Mouse (Mus musculus): ENCODE measurements around the gene Cfap126. TPM values are rescaled to one million over a fixed set of nuclear protein-coding genes. Genes with fewer than 3 reads are reported as not detected.

Cfap126 gene
- polyA plus RNA-seq, 1 experiment from 2014 or later, result 1.9 TPM

DNA sequence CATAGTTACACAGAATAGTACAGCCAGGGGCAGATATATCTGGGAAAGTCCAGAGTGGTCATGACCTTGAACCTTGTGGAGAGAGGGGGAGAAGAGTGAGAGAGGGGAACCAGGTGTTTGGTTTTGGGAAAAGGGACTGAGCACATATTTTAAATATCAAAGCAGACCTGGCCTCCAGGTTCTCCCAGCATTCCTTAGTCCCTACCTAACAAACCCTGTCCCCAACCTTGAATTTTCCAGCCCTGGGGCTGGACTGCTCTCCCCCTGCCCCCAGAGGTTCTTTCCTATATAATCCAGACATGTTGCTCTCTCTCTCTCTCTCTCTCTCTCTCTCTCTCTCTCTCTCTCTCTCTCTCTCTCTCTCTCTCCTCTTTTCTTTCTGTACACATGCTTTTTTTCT is 16.6 kb upstream of the Cfap126 start:
- Histone ChIP-seq H3K4me2 (replicated peaks; ENCODE audit: low read depth) (no peak overlapping the region), H3K9me3 (ENCODE audit: control insufficient read depth) (no peaks in the 10 kb centered on the region), H3K36me3 (ENCODE audit: control insufficient read depth, insufficient read depth) (no peaks in the 10 kb centered on the region), H3K4me1 (replicated peaks; ENCODE audit: control insufficient read depth, insufficient read depth, low read length) (no peaks in the 10 kb centered on the region), H3K9ac (ENCODE audit: low read depth, low read length) (no peak overlapping the region), H3K4me3 (ENCODE audit: low read depth, low read length) (no peak overlapping the region), H3K27me3 (replicated peaks; ENCODE audit: control insufficient read depth, insufficient read depth, low read length) (no peaks in the 10 kb centered on the region), H3K27ac (ENCODE audit: low read depth, low read length) (no peak overlapping the region)
- no peak for ATAC-seq
- TF ChIP-seq CTCF (IDR thresholded peaks at IDR 0.05; ENCODE audit: low read depth), result no peak

DNA sequence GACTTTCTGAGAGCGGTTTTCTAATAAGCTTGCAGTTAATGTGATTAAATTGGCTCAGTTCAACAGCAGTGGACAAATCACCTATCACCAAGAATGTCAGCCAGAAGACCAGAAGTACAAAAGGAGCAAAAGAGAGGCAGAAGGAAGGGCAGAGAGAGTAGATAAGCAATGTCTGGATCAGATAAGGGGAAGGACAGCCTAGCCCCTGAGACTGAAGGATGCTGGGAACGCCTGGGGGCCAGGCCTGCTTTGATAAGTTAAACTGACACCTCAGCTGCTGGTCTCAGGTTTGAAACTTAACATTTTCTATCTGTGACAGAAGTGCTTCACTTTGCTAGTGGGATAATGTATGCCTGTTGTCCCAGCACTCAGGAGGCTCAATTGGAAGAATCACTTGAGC is 16.1 kb upstream of the Cfap126 start:
- H3K9me3 ChIP-seq (ENCODE audit: control insufficient read depth), result no peaks in the 10 kb centered on the region
- no peak overlapping the region for H3K27ac ChIP-seq (ENCODE audit: low read depth, low read length)
- no peak for TF ChIP-seq CTCF (IDR thresholded peaks at IDR 0.05; ENCODE audit: low read depth)
- no peaks in the 10 kb centered on the region for H3K4me1 ChIP-seq (replicated peaks; ENCODE audit: control insufficient read depth, insufficient read depth, low read length)
- no peak overlapping the region for H3K9ac ChIP-seq (ENCODE audit: low read depth, low read length)
- H3K4me3 ChIP-seq (ENCODE audit: low read depth, low read length), result no peak overlapping the region
- no peak for ATAC-seq
- H3K4me2 ChIP-seq (replicated peaks; ENCODE audit: low read depth), result no peak overlapping the region
- WGBS, result 37% methylated on average over 2 of the region's 2 CpGs
- H3K36me3 ChIP-seq (ENCODE audit: control insufficient read depth, insufficient read depth), result no peaks in the 10 kb centered on the region
- no peaks in the 10 kb centered on the region for H3K27me3 ChIP-seq (replicated peaks; ENCODE audit: control insufficient read depth, insufficient read depth, low read length)

GRCm38 (mm10) chr1:171101033-171101432 is 12.7 kb upstream of the Cfap126 start:
- Histone ChIP-seq H3K4me1 (replicated peaks; ENCODE audit: control insufficient read depth, insufficient read depth, low read length) (no peaks in the 10 kb centered on the region), H3K27me3 (replicated peaks; ENCODE audit: control insufficient read depth, insufficient read depth, low read length) (no peaks in the 10 kb centered on the region), H3K27ac (ENCODE audit: low read depth, low read length) (no peak overlapping the region), H3K4me3 (ENCODE audit: low read depth, low read length) (no peak overlapping the region), H3K4me2 (replicated peaks; ENCODE audit: low read depth) (no peak overlapping the region), H3K9me3 (ENCODE audit: control insufficient read depth) (no peaks in the 10 kb centered on the region), H3K36me3 (ENCODE audit: control insufficient read depth, insufficient read depth) (no peaks in the 10 kb centered on the region), H3K9ac (ENCODE audit: low read depth, low read length) (no peak overlapping the region)
- no peak for TF ChIP-seq CTCF (IDR thresholded peaks at IDR 0.05; ENCODE audit: low read depth)
- ATAC-seq, result no peak
- WGBS, result 63% methylated on average over 2 of the region's 2 CpGs

- H3K4me1 ChIP-seq (replicated peaks; ENCODE audit: control insufficient read depth, insufficient read depth, low read length), result no peaks in the 10 kb centered on the region
- under 1% methylated on average over 40 of the region's 40 CpGs for WGBS
- no peaks in the 10 kb centered on the region for H3K9me3 ChIP-seq (ENCODE audit: control insufficient read depth)
- ATAC-seq, result peak; percentile 80
- H3K27ac ChIP-seq (ENCODE audit: low read depth, low read length), result peak overlapping the region; percentile 50; the same call in 1 of the 2 replicates
- no peaks in the 10 kb centered on the region for H3K27me3 ChIP-seq (replicated peaks; ENCODE audit: control insufficient read depth, insufficient read depth, low read length)
- H3K4me2 ChIP-seq (replicated peaks; ENCODE audit: low read depth), result peak overlapping the region; percentile 74
- H3K4me3 ChIP-seq (ENCODE audit: low read depth, low read length), result peak overlapping the region; percentile 65
- H3K36me3 ChIP-seq (ENCODE audit: control insufficient read depth, insufficient read depth), result no peaks in the 10 kb centered on the region
- TF ChIP-seq CTCF (IDR thresholded peaks at IDR 0.05; ENCODE audit: low read depth), result peak; percentile 59
- H3K9ac ChIP-seq (ENCODE audit: low read depth, low read length), result peak overlapping the region; percentile 51
Measured at GRCm38 (mm10) chr1:171101733-171102546, 11.8 kb upstream of the Cfap126 start.

GRCm38 (mm10) chr1:171102547-171103177 is 11.1 kb upstream of the Cfap126 start:
- Histone ChIP-seq H3K27ac (ENCODE audit: low read depth, low read length) (peak overlapping the region; percentile 50; the same call in 1 of the 2 replicates), H3K4me1 (replicated peaks; ENCODE audit: control insufficient read depth, insufficient read depth, low read length) (no peaks in the 10 kb centered on the region), H3K36me3 (ENCODE audit: control insufficient read depth, insufficient read depth) (no peaks in the 10 kb centered on the region), H3K9me3 (ENCODE audit: control insufficient read depth) (no peaks in the 10 kb centered on the region), H3K27me3 (replicated peaks; ENCODE audit: control insufficient read depth, insufficient read depth, low read length) (no peaks in the 10 kb centered on the region), H3K4me2 (replicated peaks; ENCODE audit: low read depth) (peak overlapping the region; percentile 74), H3K4me3 (ENCODE audit: low read depth, low read length) (peak overlapping the region; percentile 65), H3K9ac (ENCODE audit: low read depth, low read length) (peak overlapping the region; percentile 51)
- under 1% methylated on average over 35 of the region's 35 CpGs for WGBS
- no peak for TF ChIP-seq CTCF (IDR thresholded peaks at IDR 0.05; ENCODE audit: low read depth)
- peak; percentile 90 for ATAC-seq

DNA sequence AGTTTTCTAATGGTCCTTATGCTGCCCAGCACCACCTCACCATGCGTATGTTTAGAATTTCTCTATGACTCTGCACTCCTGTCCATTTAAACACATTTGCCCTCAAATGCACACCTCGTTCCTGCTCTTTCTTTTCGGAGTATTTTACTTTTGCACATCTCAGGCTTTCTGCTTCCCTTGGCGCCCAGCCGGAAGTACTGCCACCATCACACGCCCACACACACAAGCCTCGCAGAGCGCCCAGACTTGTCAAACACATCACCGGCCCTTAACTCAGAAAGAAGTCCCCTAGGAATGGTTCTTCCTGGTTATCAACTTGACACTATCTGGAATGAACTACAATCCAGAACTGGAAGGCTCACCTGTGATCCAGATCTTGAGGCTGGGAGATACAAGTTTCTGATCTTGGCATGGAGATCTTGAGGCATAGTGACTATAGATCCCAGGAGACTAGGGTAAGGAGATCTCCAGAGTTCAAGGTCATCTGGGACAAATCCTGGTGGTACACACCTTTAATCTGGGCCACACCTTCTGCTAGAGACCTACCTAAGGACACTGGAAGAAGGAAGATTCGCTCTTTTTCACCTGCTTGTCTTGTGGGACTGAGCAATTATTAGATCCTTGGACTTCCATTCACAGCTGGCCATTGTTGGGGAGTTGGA is 10.4 kb upstream of the Cfap126 start:
- Histone ChIP-seq H3K4me3 (ENCODE audit: low read depth, low read length) (peak overlapping the region; percentile 65), H3K27me3 (replicated peaks; ENCODE audit: control insufficient read depth, insufficient read depth, low read length) (no peaks in the 10 kb centered on the region), H3K4me1 (replicated peaks; ENCODE audit: control insufficient read depth, insufficient read depth, low read length) (no peaks in the 10 kb centered on the region), H3K4me2 (replicated peaks; ENCODE audit: low read depth) (peak overlapping the region; percentile 74), H3K9ac (ENCODE audit: low read depth, low read length) (no peak overlapping the region), H3K36me3 (ENCODE audit: control insufficient read depth, insufficient read depth) (no peaks in the 10 kb centered on the region), H3K9me3 (ENCODE audit: control insufficient read depth) (no peaks in the 10 kb centered on the region), H3K27ac (ENCODE audit: low read depth, low read length) (0 out of 2 replicates have a peak overlapping the region, but pooled peaks have one; percentile 35)
- TF ChIP-seq CTCF (IDR thresholded peaks at IDR 0.05; ENCODE audit: low read depth), result no peak
- WGBS, result 9% methylated on average over 10 of the region's 10 CpGs
- ATAC-seq, result peak; percentile 17; the same call in 1 of the 2 replicates

All from intestine, postnatal 0 days (tissue).